Mouse (Mus musculus): ENCODE measurements around the gene Frat1. TPM values are rescaled to one million over a fixed set of nuclear protein-coding genes. Genes with fewer than 3 reads are reported as not detected.
"Not testable (repeated sequence)": the region's sequence is repeated elsewhere in the genome, so short reads cannot be mapped to it uniquely, and the experiment has no call there.

Frat1 gene
- polyA plus RNA-seq, 1 experiment from 2014 or later, result 23.4 TPM

GRCm38 (mm10) chr19:41846366-41847090, 16.8 kb downstream of the Frat1 start:
- peaks cover 36% of the 10 kb centered on the region for H3K4me1 ChIP-seq (replicated peaks; ENCODE audit: control insufficient read depth, insufficient read depth, low read length)
- H3K9ac ChIP-seq, result peak overlapping the region; percentile 67
- no peaks in the 10 kb centered on the region for H3K9me3 ChIP-seq (ENCODE audit: control insufficient read depth, low read length)
- H3K4me3 ChIP-seq (replicated peaks; ENCODE audit: low read length), result peak overlapping the region; percentile 84
- ATAC-seq (ENCODE audit: low FRiP score), result no peak
- WGBS, result 8% methylated on average over 21 of the region's 21 CpGs
- H3K27me3 ChIP-seq (ENCODE audit: control insufficient read depth, insufficient read depth, low read length), result no peaks in the 10 kb centered on the region
- H3K27ac ChIP-seq, result peak overlapping the region; percentile 91; the same call in 1 of the 2 replicates
- H3K36me3 ChIP-seq (replicated peaks; ENCODE audit: control insufficient read depth, insufficient read depth), result no peaks in the 10 kb centered on the region
- peak overlapping the region; percentile 69 for H3K4me2 ChIP-seq (replicated peaks)
- DNase-seq (ENCODE audit: low spot score), result peak; percentile 35

- ATAC-seq (ENCODE audit: low FRiP score), result no peak; the same call in 1 of the 2 replicates
- Histone ChIP-seq H3K4me1 (replicated peaks; ENCODE audit: control insufficient read depth, insufficient read depth, low read length) (peaks cover 36% of the 10 kb centered on the region), H3K9me3 (ENCODE audit: control insufficient read depth, low read length) (no peaks in the 10 kb centered on the region), H3K4me3 (replicated peaks; ENCODE audit: low read length) (peak overlapping the region; percentile 84), H3K9ac (peak overlapping the region; percentile 67), H3K27me3 (ENCODE audit: control insufficient read depth, insufficient read depth, low read length) (no peaks in the 10 kb centered on the region), H3K4me2 (replicated peaks) (peak overlapping the region; percentile 69), H3K27ac (peak overlapping the region; percentile 91), H3K36me3 (replicated peaks; ENCODE audit: control insufficient read depth, insufficient read depth) (no peaks in the 10 kb centered on the region)
- under 1% methylated on average over 61 of the region's 64 CpGs for WGBS
- DNase-seq (ENCODE audit: low spot score), result peak; percentile 30
Measured at GRCm38 (mm10) chr19:41847091-41847581, 17.4 kb downstream of the Frat1 start.

GRCm38 (mm10) chr19:41847614-41847991, 17.8 kb downstream of the Frat1 start:
- H3K9ac ChIP-seq, result peak overlapping the region; percentile 67
- DNase-seq (ENCODE audit: low spot score), result peak; percentile 37
- H3K27ac ChIP-seq, result peak overlapping the region; percentile 91
- peak overlapping the region; percentile 84 for H3K4me3 ChIP-seq (replicated peaks; ENCODE audit: low read length)
- 0% methylated on average over 47 of the region's 53 CpGs for WGBS
- not testable (repeated sequence) for H3K9me3 ChIP-seq (ENCODE audit: control insufficient read depth, low read length); H3K36me3 ChIP-seq (replicated peaks; ENCODE audit: control insufficient read depth, insufficient read depth); H3K27me3 ChIP-seq (ENCODE audit: control insufficient read depth, insufficient read depth, low read length)
- peaks cover 36% of the 10 kb centered on the region for H3K4me1 ChIP-seq (replicated peaks; ENCODE audit: control insufficient read depth, insufficient read depth, low read length)
- H3K4me2 ChIP-seq (replicated peaks), result peak overlapping the region; percentile 69
- ATAC-seq (ENCODE audit: low FRiP score), result peak; percentile 60; the same call in 1 of the 2 replicates

GRCm38 (mm10) chr19:41847992-41848851, 18.5 kb downstream of the Frat1 start, which contains the start of gene Frat2:
Gene Frat2 (minus strand): TSS chr19:41848132.
- Histone ChIP-seq H3K36me3 (replicated peaks; ENCODE audit: control insufficient read depth, insufficient read depth) (no peaks in the 10 kb centered on the region), H3K27me3 (ENCODE audit: control insufficient read depth, insufficient read depth, low read length) (no peaks in the 10 kb centered on the region), H3K9ac (peak within 1 kb of the TSS; percentile 67), H3K4me3 (replicated peaks; ENCODE audit: low read length) (peak within 1 kb of the TSS; percentile 84), H3K9me3 (ENCODE audit: control insufficient read depth, low read length) (no peaks in the 10 kb centered on the region), H3K4me1 (replicated peaks; ENCODE audit: control insufficient read depth, insufficient read depth, low read length) (peaks cover 36% of the 10 kb centered on the region), H3K4me2 (replicated peaks) (peak within 1 kb of the TSS; percentile 69), H3K27ac (peak within 1 kb of the TSS; percentile 91)
- under 1% methylated on average over 72 of the region's 72 CpGs for WGBS
- peak; percentile 95 for ATAC-seq (ENCODE audit: low FRiP score)
- peak; percentile 85 for DNase-seq (ENCODE audit: low spot score)

GRCm38 (mm10) chr19:41850021-41850718, 20.4 kb downstream of the Frat1 start:
- Histone ChIP-seq H3K9ac (peak overlapping the region; percentile 22), H3K27ac (peak overlapping the region; percentile 93), H3K27me3 (ENCODE audit: control insufficient read depth, insufficient read depth, low read length) (no peaks in the 10 kb centered on the region), H3K4me2 (replicated peaks) (peak overlapping the region; percentile 42), H3K9me3 (ENCODE audit: control insufficient read depth, low read length) (no peaks in the 10 kb centered on the region), H3K4me1 (replicated peaks; ENCODE audit: control insufficient read depth, insufficient read depth, low read length) (peaks cover 35% of the 10 kb centered on the region), H3K4me3 (replicated peaks; ENCODE audit: low read length) (no peak overlapping the region), H3K36me3 (replicated peaks; ENCODE audit: control insufficient read depth, insufficient read depth) (no peaks in the 10 kb centered on the region)
- no peak for ATAC-seq (ENCODE audit: low FRiP score)
- 11% methylated on average over 6 of the region's 6 CpGs for WGBS
- peak; percentile 46 for DNase-seq (ENCODE audit: low spot score)

- Histone ChIP-seq H3K9me3 (ENCODE audit: control insufficient read depth, low read length) (no peaks in the 10 kb centered on the region), H3K27ac (peak overlapping the region; percentile 93), H3K4me3 (replicated peaks; ENCODE audit: low read length) (peak overlapping the region; percentile 8), H3K9ac (peak overlapping the region; percentile 22), H3K4me1 (replicated peaks; ENCODE audit: control insufficient read depth, insufficient read depth, low read length) (peaks cover 27% of the 10 kb centered on the region), H3K36me3 (replicated peaks; ENCODE audit: control insufficient read depth, insufficient read depth) (no peaks in the 10 kb centered on the region), H3K4me2 (replicated peaks) (peak overlapping the region; percentile 42), H3K27me3 (ENCODE audit: control insufficient read depth, insufficient read depth, low read length) (no peaks in the 10 kb centered on the region)
- WGBS, result 15% methylated on average over 14 of the region's 14 CpGs
- DNase-seq (ENCODE audit: low spot score) (peak; percentile 50), ATAC-seq (ENCODE audit: low FRiP score) (no peak)
Measured at GRCm38 (mm10) chr19:41850719-41851543, 21.2 kb downstream of the Frat1 start.

- Histone ChIP-seq H3K27me3 (ENCODE audit: control insufficient read depth, insufficient read depth, low read length) (no peaks in the 10 kb centered on the region), H3K9ac (no peak overlapping the region)
- 91% methylated on average over 4 of the region's 4 CpGs for WGBS
Measured at GRCm38 (mm10) chr19:41852423-41852822, 22.7 kb downstream of the Frat1 start.

GRCm38 (mm10) chr19:41857086-41857762, 27.5 kb downstream of the Frat1 start:
- WGBS, result 90% methylated on average over 5 of the region's 5 CpGs
- Histone ChIP-seq H3K4me3 (replicated peaks; ENCODE audit: low read length) (no peak overlapping the region), H3K9me3 (ENCODE audit: control insufficient read depth, low read length) (no peaks in the 10 kb centered on the region), H3K27me3 (ENCODE audit: control insufficient read depth, insufficient read depth, low read length) (no peaks in the 10 kb centered on the region), H3K27ac (no peak overlapping the region), H3K9ac (no peak overlapping the region), H3K4me1 (replicated peaks; ENCODE audit: control insufficient read depth, insufficient read depth, low read length) (no peaks in the 10 kb centered on the region), H3K36me3 (replicated peaks; ENCODE audit: control insufficient read depth, insufficient read depth) (peaks cover 10% of the 10 kb centered on the region), H3K4me2 (replicated peaks) (no peak overlapping the region)
- ATAC-seq (ENCODE audit: low FRiP score) (no peak), DNase-seq (ENCODE audit: low spot score) (no peak)

More at GRCm38 (mm10) chr19:41852423-41852822, 22.7 kb downstream of the Frat1 start:
- H3K4me2 ChIP-seq (replicated peaks), result no peak overlapping the region
- no peaks in the 10 kb centered on the region for H3K36me3 ChIP-seq (replicated peaks; ENCODE audit: control insufficient read depth, insufficient read depth)
- no peaks in the 10 kb centered on the region for H3K9me3 ChIP-seq (ENCODE audit: control insufficient read depth, low read length)
- peaks cover 20% of the 10 kb centered on the region for H3K4me1 ChIP-seq (replicated peaks; ENCODE audit: control insufficient read depth, insufficient read depth, low read length)
- DNase-seq (ENCODE audit: low spot score) (no peak), ATAC-seq (ENCODE audit: low FRiP score) (no peak)
- H3K27ac ChIP-seq, result no peak overlapping the region
- H3K4me3 ChIP-seq (replicated peaks; ENCODE audit: low read length), result no peak overlapping the region
